Mouse (Mus musculus) hindbrain, embryonic 14.5 days (tissue): ENCODE measurements around the gene Olfr128. TPM values are rescaled to one million over a fixed set of nuclear protein-coding genes. Genes with fewer than 3 reads are reported as not detected.
"Not testable (repeated sequence)": the region's sequence is repeated elsewhere in the genome, so short reads cannot be mapped to it uniquely, and the experiment has no call there.

ENCODE experiments used
- ATAC-seq: fragments of 200-750 bp; cut with Nextera tagmentation; 2 replicates; pipeline ENCODE4 v1.8.0; 2017; ENCODE audit warnings: moderate number of reproducible peaks, mild to moderate bottlenecking, moderate TSS enrichment, moderate library complexity; ENCODE audit not compliant: low FRiP score
- DNase-seq: peaks from one replicate; pipeline ENCODE4 v3.0.0-alpha.2; 2015; ENCODE audit warnings: low spot score
- H3K27ac ChIP-seq: fragments of 300-500 bp; sonication (generic); 2 replicates; pipeline ENCODE4 v1.5.1; 2014; ENCODE audit warnings: mild to moderate bottlenecking, moderate library complexity
- H3K27me3 ChIP-seq: fragments of 300-500 bp; sonication (generic); 2 replicates; pipeline ENCODE4 v1.6.1; 2014; ENCODE audit warnings: mild to moderate bottlenecking, low read length, mixed read lengths; ENCODE audit not compliant: control insufficient read depth, insufficient read depth
- H3K36me3 ChIP-seq: fragments of 300-500 bp; sonication (generic); replicated peaks from 2 replicates; pipeline ENCODE4 v1.6.1; 2014; ENCODE audit not compliant: control insufficient read depth, insufficient read depth
- H3K4me1 ChIP-seq: fragments of 300-500 bp; sonication (generic); replicated peaks from 2 replicates; pipeline ENCODE4 v1.6.1; 2014; ENCODE audit warnings: antibody characterized with exemption, low read length, mixed read lengths; ENCODE audit not compliant: control insufficient read depth, insufficient read depth
- H3K4me2 ChIP-seq: fragments of 300-500 bp; sonication (generic); replicated peaks from 2 replicates; pipeline ENCODE4 v1.6.1; 2014; ENCODE audit warnings: mild to moderate bottlenecking, moderate library complexity
- H3K4me3 ChIP-seq: fragments of 300-500 bp; sonication (generic); replicated peaks from 2 replicates; pipeline ENCODE4 v1.5.1; 2014; ENCODE audit warnings: mild to moderate bottlenecking, low read length
- H3K9ac ChIP-seq: fragments of 300-500 bp; sonication (generic); 2 replicates; pipeline ENCODE4 v1.6.1; 2014
- H3K9me3 ChIP-seq: fragments of 300-500 bp; sonication (generic); 2 replicates; pipeline ENCODE4 v1.6.1; 2016; ENCODE audit warnings: low read length; ENCODE audit not compliant: control insufficient read depth
- WGBS: fragments of 180-500 bp; shearing (Covaris S2); extraction: QIAGEN DNeasy Blood & Tissue Kit; methylation state at CpG from one replicate; pipeline ENCODE4 v1.1.7; 2014; 5-methylcytosine and 5-hydroxymethylcytosine counted together
- polyA plus RNA-seq: library from polyadenylated mRNA; unstranded; fragments of >200 nt; fragmentation: Nextera tagmentation; extraction: Ambion mirVana; gene quantifications from 2 replicates; pipeline ENCODE4 v1.2.1, GENCODE M21; 2014

Gene Olfr128
- not detected in 2 replicates for polyA plus RNA-seq

DNA sequence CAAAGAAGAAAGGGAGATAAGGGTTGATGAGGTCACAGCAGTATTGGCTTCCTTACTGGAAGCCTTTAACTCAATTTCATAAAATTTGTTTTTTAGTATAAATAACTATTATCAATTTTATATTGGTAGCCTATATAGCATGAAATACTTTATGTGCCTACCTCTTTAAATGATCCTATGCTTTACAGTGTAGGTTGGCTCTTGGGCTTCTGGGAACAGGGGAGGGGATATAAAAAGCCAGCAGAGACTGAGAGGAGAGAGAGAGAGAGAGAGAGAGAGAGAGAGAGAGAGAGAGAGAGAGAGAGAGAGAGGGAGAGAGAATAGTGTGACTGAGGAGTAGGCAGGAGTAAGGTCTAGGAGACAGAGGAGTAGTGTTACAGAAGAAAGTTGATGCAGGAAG, at the start of gene Olfr128:
TSS of gene Olfr128 (plus strand) at position 301 of the 400 bp plus-strand sequence.
- Histone ChIP-seq H3K36me3 (no peaks in the 10 kb centered on the region), H3K4me3 (no peak within 1 kb of the TSS)
- DNase-seq = no peak

DNA sequence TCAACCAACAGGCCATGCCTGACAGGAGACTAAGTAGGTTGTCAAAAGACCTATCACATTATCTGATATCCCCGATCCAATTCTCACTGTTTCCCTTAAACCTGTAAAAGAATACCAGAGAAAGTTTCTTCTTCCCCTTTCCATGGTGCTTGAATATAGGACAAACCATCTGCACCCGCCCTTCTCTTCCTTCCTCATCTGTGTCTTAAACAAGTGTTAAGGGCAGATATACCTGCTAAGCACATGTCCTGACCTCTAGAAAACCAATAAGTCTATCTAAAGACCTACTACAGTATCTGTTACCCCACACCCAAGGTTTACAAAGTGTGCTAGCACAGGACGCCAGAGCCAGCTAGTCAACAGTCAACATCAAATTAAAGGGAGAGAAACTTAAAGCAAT, 46.5 kb upstream of the Olfr128 start:
- H3K4me3 ChIP-seq = no peak overlapping the region
- WGBS = 81% methylated on average over 3 of the region's 3 CpGs
- H3K27me3 ChIP-seq = no peaks in the 10 kb centered on the region

More for the DNA sequence above, at the start of gene Olfr128:
- Histone ChIP-seq H3K4me2 (no peak within 1 kb of the TSS), H3K27ac (no peak within 1 kb of the TSS), H3K27me3 (no peaks in the 10 kb centered on the region), H3K4me1 (no peaks in the 10 kb centered on the region), H3K9me3 (no peaks in the 10 kb centered on the region), H3K9ac (no peak within 1 kb of the TSS)
- no peak for ATAC-seq

DNA sequence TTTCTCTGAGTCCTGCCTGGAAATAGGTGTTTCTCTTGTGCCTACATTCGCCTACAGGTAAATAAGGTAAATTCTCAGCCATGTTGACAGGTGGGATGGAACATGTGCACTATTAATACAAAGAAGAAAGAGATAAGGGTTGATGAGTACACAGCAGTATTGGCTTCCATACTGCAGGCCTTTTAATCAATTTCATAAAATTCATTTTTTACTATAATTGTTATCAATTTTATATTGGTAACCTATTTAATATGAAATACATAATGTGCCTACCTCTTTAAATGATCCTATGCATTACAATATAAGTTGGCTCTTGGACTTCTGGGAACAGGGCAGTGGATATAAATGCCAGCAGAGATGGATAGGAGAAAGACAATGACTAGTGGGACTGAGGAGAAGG, 20.2 kb upstream of the Olfr128 start, which contains the start of gene Olfr127:
TSS of gene Olfr127 (plus strand) at position 301 of the 400 bp plus-strand sequence.
- H3K36me3 ChIP-seq = no peaks in the 10 kb centered on the region
- H3K27ac ChIP-seq = no peak within 1 kb of the TSS
- no peaks in the 10 kb centered on the region for H3K27me3 ChIP-seq
- no peak for ATAC-seq
- H3K4me1 ChIP-seq = no peaks in the 10 kb centered on the region
- no peak within 1 kb of the TSS for H3K4me2 ChIP-seq
- 85% methylated on average over 1 of the region's 1 CpGs for WGBS
- no peaks in the 10 kb centered on the region for H3K9me3 ChIP-seq
- H3K4me3 ChIP-seq = no peak within 1 kb of the TSS
- no peak for DNase-seq
- H3K9ac ChIP-seq = no peak within 1 kb of the TSS

More for the DNA sequence above, 46.5 kb upstream of the Olfr128 start:
- H3K4me1 ChIP-seq = no peaks in the 10 kb centered on the region
- DNase-seq = no peak
- H3K4me2 ChIP-seq = no peak overlapping the region
- no peak for ATAC-seq
- H3K36me3 ChIP-seq = no peaks in the 10 kb centered on the region
- H3K27ac ChIP-seq = no peak overlapping the region
- H3K9ac ChIP-seq = no peak overlapping the region
- no peaks in the 10 kb centered on the region for H3K9me3 ChIP-seq

DNA sequence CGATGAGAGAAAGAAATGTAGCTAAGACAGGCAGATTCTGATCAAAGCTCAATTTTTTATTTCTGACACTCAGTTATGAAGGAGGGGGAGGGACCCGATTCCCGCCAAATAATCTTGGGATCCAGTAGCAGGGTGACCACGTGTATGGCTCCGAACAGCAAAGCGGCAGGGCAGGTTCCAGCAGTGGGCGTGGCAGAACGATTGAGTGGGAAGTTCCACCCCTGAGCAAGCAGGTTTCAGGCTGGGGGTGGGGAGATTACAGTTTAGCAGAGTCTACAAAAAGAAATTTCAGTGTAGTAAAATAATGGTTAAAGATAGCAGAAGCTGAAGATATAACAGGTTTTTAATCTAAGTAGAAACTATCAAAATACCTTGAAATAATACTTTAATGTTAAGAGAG, 13.5 kb upstream of the Olfr128 start:
- not testable (repeated sequence) for H3K27ac ChIP-seq, ATAC-seq, DNase-seq, H3K9me3 ChIP-seq, H3K27me3 ChIP-seq, H3K9ac ChIP-seq, H3K4me3 ChIP-seq, H3K4me2 ChIP-seq, H3K4me1 ChIP-seq, H3K36me3 ChIP-seq
- WGBS = 79% methylated on average over 8 of the region's 8 CpGs

DNA sequence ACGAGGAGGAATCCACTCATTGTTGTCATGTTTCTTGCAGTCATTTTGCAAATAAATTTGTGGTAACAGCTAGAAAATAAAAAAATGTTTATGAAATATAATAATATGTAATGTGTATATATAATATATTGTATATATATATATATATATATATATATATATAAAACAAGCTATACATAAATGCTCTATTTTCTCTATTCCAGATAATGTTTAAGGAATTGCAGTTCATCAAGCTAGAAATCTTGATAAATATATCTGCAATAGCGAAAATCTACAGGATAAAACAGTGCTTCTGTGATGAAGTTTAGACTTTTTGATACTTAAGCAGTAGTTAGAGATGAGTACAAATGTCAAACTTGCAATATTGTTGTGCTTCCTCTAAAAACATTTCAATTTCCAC, 32.6 kb downstream of the Olfr128 start, which contains the start of gene Olfr761:
TSS of gene Olfr761 (minus strand) at position 101 of the 400 bp plus-strand sequence.
- Histone ChIP-seq H3K4me1 (no peaks in the 10 kb centered on the region), H3K9me3 (no peaks in the 10 kb centered on the region), H3K9ac (no peak within 1 kb of the TSS), H3K36me3 (no peaks in the 10 kb centered on the region), H3K4me3 (no peak within 1 kb of the TSS), H3K27ac (no peak within 1 kb of the TSS), H3K27me3 (no peaks in the 10 kb centered on the region), H3K4me2 (no peak within 1 kb of the TSS)
- DNase-seq = no peak
- no peak for ATAC-seq
- 80% methylated on average over 2 of the region's 2 CpGs for WGBS

DNA sequence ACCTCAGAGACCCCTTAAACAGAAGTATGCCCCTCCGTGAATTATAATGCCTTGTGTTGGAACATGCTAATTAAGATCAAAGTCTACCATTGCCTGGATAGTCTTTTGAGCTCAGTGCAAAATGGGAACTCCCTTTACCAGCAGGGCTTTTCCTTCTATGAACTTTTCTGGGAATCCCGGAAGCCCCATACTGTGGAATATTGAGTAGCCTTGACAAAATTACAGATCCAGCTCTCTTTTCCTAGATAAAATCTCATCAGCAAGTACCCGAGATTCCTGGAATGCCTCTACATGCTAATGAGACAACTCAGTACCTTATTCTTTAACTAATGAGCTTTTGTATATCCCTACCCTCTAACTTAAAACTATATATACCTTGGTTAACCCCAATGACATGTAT, 53.2 kb downstream of the Olfr128 start:
- Histone ChIP-seq H3K4me2 (no peak overlapping the region), H3K4me3 (no peak overlapping the region), H3K36me3 (no peaks in the 10 kb centered on the region), H3K27ac (no peak overlapping the region), H3K27me3 (no peaks in the 10 kb centered on the region), H3K9ac (no peak overlapping the region), H3K9me3 (no peaks in the 10 kb centered on the region), H3K4me1 (no peaks in the 10 kb centered on the region)
- ATAC-seq = no peak
- 89% methylated on average over 3 of the region's 3 CpGs for WGBS
- DNase-seq = no peak

Other genes starting within 250 kb of the Olfr128 start
- not detected in 2 replicates for gene Olfr119, start 224.0 kb upstream of the Olfr128 start, polyA plus RNA-seq
- gene Olfr120, start 198.7 kb upstream of the Olfr128 start, polyA plus RNA-seq = not detected in 2 replicates
- gene Olfr121, start 171.7 kb upstream of the Olfr128 start, polyA plus RNA-seq = not detected in 2 replicates
- gene Olfr122, start 151.9 kb upstream of the Olfr128 start, polyA plus RNA-seq = not detected in 2 replicates
- gene Olfr123, start 127.0 kb upstream of the Olfr128 start, polyA plus RNA-seq = not detected in 2 replicates
- not detected in 2 replicates for gene Olfr124, start 120.7 kb upstream of the Olfr128 start, polyA plus RNA-seq
- not detected in 2 replicates for gene Olfr125, start 87.6 kb upstream of the Olfr128 start, polyA plus RNA-seq
- gene Olfr126, start 73.1 kb upstream of the Olfr128 start, polyA plus RNA-seq = not detected in 2 replicates
- not detected in 2 replicates for gene Olfr127, start 20.1 kb upstream of the Olfr128 start, polyA plus RNA-seq
- not detected in 2 replicates for gene Olfr761, start 32.5 kb downstream of the Olfr128 start, polyA plus RNA-seq
- not detected in 2 replicates for gene Olfr129, start 139.5 kb downstream of the Olfr128 start, polyA plus RNA-seq
- gene Olfr130, start 143.4 kb downstream of the Olfr128 start, polyA plus RNA-seq = not detected in 2 replicates
- not detected in 2 replicates for gene Olfr131, start 168.1 kb downstream of the Olfr128 start, polyA plus RNA-seq
- not detected in 2 replicates for gene Olfr132, start 214.0 kb downstream of the Olfr128 start, polyA plus RNA-seq
- gene Olfr133, start 224.7 kb downstream of the Olfr128 start, polyA plus RNA-seq = not detected in 2 replicates